Mouse (Mus musculus) 3T3-L1 (cell line): ENCODE data around the gene Pex16.

Experiments
- DNase-seq: peaks from one replicate; pipeline ENCODE4 v3.0.0-alpha.2; 2015; ENCODE audit warnings: low read depth, low spot score

Pex16 gene

DNA sequence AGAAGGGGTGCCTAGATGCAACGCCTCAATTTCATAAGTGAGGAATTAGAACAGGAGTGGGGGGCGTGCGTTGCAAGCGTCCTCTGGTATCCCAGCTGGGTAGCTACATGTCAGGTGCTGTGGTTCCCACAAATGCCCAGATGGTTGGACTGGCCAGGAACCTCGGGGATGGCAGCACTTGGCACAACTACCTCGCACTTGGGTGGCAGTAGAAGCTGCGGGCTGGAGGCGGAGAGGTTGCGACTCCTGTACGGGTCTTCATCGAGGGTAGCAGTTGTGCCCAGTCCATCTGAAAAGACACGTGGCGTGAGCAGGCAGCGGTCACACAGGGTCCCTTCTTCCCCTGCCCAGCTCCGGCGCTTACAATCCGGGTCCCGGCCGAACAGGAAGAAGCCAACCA is 4.1 kb upstream of the Pex16 start:
- no peak for DNase-seq

DNA sequence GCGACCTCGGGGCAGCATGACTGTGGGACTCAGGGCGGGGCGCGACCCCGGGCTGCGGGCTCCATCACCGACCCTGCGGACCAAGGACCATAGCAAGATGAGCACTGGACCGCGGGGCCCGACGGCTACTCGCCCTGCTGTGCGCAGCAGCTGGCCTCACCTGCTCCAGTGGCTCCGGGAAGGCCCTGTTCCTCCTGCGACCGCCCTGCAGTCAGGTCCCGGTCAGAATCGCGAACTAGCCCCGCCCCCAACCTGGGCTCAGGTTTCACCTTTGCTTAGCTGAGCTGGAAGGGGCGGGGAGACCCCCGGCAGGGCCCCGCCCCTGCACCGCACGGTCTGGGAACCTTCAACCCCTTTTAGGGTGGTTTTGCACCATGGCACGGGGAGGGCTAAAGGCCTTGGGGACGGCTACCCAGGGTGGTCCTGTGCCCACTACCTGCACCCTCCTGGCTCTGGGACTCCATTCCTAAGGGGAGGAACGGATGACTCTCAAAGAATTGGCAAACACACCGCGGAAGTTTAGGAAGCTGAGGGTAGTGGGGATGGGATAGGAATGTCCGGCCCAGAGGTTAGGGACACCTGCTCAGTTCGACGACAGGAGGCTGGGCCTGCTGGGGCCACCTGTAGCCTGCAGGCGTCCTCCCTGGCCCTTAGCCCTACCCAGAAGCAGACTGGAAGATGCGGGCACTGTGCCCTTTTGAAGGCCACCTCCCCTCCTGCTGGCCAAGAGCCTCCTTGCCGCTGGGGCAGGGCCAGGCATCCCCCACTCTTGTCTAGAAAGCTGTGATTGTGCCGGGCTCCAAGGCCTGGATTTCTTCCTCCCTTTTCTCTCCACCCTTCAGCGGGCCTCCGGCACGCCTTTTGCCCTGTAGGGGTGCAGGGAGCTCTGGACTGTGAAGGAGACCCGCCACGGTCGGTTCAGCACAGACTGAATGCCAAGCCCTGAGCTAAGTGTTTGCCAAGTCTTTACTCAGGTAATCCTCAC is 3.4 kb upstream of the Pex16 start:
- DNase-seq, result no peak

DNA sequence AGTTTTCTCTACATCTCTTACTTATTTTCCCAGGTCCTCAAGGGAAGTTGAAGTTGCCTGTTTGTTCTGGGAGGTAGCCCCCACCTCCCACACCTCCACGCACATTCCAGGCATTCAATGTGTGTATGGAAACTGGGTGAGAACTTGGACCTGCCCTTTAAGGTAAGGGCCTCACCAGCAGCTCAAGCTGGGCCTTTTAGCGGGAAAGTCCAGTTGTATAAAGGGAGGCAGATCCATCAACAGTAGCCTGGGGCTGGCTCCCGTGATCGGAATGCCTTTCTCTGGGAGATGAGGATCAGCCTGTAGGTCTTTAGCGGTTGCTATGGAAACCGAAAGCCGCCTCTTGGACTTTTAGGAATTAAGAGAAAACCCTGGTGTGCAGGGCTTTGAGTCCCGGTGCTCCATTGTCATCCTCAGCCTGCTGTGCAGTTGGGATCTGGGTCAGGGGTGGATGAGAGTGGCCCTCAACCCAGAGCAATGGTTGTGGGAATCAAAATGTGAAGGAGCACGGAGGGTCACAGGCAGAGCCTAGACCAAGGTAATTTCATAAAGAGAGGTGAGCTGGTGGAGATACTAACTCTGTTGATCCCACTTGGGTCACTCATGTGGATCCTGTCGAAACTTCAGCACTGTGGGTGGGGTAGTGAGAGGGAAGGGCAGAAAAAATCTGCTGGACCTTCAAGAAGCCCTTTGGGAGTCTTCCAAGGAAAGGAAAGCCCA is 2.3 kb upstream of the Pex16 start:
- no peak for DNase-seq

DNA sequence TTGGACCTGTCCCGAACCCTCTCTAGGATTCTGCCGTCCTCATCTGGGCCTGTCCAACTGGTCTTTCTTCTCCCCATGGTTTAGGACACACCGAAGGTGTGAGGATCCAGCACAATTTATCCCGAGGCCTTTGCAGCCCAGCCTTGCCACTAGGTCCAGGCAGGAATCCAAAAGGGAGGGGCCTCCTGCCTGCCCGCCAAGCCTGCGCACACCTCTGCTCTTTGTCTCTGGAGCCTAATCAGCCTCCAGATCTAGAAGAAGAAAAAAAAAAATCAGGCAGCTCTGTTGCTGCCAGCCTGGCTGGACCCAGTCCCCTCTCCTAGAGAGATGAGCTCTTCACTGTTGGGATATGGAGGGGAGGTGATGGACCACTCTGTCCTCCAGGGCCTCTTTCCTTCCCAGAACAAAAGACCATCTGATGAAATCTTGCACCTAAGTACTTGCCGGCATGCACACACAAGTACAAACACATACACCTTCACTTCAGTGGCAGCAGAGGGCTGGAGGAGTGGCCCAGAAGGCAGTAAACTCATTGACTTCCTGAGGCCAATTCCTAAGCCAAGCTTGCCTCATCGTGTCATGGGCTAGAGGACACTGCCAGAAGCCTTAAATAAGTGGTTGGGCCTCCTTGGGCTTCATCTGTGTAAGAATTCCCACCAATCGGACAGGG is 1.6 kb upstream of the Pex16 start:
- DNase-seq, result no peak

DNA sequence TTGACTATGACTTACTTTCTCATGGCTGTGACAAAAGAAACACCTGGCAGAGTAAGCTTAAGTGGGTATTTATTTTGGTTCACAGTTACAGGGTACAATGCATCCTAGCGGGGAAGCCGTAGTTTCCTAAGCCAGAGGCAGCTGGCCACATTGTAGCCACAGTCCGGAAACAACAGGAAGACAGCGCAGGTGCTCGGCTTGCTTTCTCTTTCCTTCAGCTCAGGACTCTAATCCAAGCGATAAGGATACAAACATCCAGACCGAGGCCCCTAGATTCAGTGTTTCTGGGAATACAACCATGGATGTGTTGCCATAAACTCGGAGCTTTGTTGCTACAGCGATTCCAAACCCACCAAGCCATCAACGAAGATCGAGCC is 1.1 kb upstream of the Pex16 start:
- no peak for DNase-seq

DNA sequence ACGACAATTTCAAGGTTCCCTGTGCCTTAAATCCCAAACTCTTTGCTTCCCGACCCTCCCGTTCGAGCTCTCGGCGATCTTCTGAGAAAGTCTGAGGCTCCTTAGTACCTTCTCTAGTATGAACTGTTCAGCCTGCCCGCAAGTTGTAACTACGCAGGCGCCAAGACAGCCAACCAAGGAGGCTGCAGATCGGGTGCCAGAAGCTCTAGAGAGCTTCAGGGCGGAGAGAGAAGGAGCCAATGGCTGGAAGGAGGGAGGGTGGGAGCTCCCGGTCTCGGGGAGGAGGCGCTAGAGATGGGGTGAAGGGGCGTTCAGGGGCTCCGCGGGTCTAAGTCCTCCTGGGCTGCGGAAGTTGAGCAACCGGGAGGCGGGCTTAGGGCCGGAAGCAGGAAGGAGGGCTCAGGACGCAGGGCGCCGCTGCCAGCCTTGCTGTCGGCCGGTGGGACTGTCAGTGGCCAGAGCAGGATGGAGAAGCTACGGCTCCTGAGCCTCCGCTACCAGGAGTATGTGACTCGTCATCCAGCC is 685 bp downstream of the Pex16 start:
- DNase-seq, result peak; percentile 100

DNA sequence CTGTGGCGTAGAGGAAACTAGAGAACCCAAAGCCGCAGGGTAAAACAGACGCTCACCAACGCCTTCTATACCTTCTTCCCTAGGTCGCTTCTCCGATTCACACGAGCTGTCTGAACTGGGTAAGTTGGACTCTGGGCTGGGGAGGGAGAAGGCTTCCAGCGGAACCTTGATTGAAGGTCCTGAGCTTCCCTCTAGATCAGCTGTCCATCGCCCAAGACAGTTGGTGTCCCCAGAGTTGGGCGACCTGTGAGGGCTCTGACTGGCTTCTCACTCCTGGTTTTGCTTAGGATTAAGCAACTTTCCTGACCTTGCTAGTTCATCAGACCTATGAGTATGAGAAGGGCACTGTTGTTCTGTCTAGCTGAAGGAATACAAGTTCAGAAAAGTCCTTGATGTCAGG is 1.3 kb downstream of the Pex16 start:
- peak; percentile 25 for DNase-seq

DNA sequence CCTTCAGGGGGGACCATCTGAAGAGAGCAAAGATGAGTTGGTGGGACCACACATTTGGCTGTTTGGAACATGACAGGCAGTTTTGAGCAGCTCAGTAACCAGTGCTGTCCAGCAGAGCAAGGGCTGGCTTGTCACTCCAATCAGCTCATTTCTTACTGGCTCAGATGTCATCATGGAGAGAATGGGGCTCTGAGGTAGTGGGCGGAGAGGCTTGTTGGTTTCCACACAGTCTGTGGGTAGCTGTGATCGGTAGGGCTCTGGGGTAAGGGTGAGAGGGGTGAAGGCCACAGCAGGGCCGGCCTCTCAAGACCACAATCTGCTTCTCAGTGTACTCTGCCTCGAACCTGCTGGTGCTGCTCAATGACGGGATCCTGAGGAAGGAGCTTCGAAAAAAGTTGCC is 1.8 kb downstream of the Pex16 start:
- DNase-seq, result peak; percentile 39

DNA sequence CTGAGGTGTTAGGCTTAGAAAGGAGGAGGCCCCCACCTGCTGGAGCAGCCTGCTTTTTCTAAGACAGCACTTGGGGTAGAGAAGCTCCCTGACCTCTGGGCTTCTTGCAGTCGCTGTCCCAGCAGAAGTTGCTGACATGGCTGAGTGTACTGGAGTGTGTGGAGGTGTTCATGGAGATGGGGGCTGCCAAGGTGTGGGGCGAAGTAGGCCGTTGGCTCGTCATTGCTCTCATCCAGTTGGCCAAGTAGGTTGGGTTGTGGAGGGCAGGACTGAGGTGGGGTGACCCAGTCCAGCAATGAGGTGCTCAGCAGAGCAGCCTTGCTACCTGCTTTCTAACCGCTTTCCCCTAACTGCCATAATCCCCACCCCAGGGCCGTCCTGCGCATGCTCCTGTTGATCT is 2.8 kb downstream of the Pex16 start:
- DNase-seq, result no peak

DNA sequence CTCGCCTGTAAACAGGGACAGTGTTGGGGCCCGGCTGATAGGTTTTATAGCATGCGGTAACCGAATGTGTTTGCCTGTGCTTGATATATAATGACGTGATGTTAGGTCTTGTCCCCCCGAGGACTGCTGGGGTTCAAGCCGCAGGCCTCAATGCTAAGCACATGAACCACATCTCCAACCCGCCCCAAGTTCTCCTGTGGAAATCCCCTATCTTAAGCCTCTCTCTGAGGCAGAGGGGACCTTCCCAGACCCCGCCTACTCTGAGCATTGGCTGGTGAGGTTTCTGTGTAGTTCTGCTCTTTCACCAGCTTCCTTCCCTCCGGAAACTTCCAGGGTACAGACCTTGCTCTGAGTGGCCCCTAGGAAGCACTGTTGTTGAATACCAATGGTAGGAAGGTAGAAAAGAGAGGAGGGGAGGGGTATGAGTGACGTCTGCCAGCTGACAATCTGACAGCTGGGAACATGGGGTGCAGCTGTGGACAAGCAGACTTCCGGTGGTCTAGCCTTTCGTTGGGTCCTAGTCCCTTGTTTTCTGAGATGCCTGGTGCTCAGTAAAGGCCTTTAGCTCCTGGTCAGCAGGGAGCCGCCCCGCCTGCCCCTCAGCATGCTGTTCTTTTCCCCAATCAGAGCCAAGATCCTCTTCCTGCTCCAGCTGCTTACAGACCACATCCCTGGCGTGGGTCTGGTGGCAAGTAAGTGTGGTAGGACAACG is 5.5 kb downstream of the Pex16 start:
- no peak for DNase-seq

DNA sequence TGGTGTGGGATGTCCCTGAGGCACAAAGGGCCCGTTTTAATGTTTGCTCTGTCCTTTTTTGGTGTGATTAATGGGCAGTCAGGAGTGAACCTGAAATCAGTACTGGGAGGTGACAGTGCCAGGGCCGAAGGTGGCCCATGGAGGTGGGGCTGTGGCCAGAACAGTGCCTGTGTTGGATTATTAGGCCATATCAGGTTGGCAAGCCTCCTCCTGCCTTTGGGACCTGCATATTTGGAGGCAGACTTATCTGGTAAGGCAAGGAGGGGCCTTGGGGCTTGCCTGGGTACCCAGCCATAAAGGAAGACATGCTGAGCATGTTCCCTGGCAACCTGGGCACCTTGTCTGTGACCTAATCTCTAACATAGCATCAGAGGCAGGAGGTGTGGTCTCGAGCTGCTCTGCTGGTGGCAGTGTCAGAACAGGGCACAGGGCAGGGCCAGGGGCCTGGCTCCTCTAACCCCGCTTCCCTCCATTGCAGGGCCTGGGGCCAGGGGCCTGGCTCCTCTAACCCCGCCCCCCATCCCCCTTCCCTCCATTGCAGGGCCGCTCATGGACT is 6.1 kb downstream of the Pex16 start:
- DNase-seq, result no peak

DNA sequence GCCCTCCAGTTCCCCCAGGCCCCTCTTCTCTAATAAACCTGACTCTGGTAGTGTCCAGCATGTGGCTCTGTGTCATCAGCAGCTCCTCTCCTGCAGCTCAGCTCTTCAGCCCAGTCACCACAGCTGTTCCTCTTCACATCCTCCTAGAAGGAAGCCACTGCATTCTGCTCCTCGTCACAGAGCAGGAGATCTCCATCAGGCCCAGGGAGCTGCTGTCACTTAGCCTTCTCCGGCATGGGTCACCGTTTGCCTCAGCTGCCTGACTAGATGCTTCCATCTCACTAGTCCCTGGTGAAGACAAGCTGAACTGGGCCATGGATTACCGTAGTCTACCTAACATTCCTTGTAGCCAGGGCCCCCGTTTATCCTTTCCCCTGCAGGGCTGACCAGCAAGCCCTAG is 6.7 kb downstream of the Pex16 start:
- DNase-seq, result no peak

DNA sequence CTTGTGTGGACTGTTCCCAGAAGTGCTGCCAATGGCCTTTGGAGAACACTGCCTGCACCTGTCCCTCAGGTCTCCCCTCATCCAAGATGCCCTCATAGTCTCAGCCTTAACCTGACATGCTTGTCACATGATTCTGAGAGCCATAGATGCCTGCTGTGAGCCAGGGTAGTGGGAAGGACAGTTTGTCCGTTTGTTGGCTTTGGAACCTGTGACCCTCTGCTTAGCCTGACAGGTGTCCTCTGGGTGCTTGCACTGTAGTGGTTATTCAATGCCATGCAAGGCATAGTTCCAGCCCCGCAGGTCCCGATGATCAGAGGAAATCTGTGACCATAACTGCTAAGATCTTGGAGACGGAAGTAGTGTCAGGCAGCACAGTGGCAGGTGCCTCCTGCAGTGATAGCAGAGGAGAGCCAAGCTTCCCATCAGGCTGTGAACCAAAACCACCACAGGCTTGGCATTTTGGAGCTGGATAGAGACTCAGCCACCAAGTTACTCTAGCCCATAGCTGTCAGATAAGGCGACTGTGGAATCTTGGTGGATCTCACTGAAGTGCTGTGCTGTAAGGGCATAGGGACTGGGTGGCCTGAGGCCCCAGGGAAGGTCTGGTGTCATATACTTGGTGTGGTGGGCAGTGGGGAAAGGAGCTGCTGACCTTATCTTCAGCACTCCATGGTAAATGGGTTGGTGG is 7.6 kb downstream of the Pex16 start, which contains the start of gene 1700029I15Rik:
1700029I15Rik (plus strand) TSS at position 638 of the 688 bp plus-strand sequence.
- DNase-seq, result no peak

DNA sequence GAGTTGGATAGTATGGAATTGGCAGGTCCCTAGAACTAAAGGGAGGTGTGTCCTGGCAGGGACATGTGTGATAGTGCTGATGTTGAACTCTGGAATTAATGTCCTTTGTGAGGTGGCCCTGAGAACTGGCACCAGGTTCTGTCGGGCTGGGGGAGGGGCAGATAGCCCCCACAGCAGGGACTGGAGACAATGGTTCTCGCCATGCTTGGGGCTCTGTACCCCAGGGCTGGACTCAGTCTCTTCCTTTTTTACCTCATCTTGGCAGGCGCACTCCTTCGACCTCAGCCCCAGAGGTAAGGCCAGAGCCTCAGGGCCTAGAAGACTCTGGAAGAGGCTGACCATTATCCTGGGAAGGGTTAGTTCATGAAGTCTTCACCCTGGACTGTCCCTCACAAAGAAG is 8.3 kb downstream of the Pex16 start:
- no peak for DNase-seq

DNA sequence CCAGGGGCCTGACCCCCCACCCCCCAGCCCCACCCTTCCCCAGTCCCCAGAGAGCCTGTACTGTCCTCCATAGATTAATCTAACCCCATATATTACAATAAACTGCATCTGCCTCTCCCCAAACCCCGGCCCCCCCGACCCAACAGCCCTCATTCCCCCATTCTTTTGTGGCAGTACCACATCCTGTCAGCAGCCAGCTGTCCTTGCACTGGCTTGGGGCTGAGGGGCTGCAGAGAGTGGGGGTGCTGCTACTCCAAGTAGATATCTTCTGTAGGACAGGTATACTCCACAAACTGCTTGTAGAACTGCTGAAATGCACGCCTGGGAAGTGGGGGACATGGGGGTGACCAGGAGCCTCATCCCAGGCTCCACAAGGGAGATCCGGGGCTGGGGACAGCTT is 9.6 kb downstream of the Pex16 start:
- no peak for DNase-seq

DNA sequence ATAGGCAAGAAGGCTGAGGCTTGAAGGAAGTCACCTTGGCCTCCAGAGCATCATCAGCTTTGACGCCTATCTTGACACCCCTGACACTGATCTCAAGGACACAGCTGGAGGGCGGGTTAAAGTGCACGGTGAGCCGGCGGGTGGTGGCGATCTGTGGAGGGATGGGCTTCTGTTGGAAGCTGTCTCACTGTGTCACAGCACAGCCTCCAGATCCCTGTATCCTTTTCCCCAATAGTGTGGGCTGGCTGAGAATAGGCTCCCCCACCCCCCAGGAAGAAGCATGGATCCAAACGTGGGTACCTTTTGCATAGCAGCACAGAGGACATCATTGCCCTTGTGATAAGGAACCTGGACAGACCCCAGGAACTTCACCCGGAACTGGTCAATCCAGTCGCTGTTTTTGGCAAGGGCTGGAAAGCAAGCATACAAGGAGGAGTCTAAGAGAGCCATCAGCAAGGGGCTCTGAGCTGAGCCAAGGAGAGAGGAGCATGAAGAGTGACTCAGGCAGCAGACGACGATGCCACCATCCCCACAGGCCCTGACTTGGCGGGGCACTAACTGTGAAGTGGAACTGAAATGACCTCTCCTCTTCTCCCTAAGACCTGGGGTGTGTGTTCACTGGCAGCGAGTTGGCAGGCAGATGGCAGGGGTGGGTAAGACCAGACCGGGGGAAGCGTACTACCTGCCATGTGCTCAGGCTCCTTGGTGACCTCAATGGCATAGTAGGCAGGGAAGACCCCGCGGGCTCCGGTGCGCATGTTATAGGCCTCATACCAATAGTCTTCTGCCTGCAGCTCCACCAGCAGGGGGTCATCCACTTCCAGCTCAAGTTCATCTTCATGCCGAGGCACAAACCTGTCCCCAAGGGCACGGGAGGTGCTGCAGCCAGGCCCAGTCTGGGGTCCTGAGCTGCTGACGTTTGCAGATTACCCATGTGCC is 10.9 kb downstream of the Pex16 start:
- no peak for DNase-seq

DNA sequence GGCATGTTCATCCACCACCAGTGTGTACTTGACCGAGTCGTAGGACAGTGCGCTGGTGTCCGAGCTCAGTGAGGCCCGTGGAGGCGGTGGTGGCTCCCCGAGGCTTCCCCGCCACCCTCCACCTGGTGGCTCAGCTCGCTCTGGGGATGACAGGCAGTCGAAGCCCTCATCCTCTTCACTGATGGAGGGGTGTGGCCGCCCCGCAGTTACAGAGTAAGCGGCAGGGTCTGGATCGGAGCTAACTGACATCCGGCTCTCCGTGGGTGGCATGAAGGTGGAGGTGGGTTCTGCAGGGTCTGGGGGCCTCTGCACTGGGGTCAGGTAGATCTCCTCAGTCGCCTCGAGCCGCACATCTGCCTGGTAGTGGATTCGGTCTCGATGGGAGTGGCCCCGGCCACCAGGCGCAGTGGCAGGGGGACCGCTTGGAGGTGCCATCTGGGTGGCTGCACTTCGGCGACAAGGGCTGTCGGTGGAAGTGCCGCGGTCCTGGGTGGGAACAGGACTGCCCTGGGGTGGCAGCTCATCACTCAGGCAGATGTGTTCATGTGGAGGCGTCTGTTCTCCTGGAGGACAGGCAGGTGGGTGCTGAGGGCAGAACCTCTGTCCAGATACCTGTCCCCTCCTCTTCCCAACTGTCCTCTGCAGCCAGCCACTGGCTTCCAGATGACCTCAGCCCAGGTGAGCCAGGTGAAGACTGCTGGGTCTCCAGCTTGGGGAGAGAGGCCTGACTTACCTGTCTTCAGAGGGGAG is 12.5 kb downstream of the Pex16 start:
- no peak for DNase-seq

DNA sequence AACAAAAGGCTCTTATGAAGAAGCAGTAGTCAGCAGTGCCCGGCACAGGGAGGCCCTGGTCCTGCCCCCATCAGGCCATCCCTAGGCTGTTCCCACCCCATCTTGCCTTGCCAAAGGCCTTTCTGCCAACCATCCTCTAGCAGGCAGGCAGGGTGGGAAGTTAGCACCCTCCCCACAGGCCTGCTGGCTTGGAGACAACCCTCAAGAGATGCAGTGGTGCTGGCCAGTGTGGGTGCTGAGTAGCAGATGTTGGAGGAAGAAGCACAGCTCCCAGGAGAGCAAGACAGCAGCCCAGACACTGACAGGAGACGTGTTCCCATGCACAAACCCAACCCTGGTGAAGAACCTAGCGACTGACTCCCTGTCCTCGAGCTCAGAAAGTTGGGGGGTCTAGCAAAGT is 13.2 kb downstream of the Pex16 start:
- peak; percentile 46 for DNase-seq

DNA sequence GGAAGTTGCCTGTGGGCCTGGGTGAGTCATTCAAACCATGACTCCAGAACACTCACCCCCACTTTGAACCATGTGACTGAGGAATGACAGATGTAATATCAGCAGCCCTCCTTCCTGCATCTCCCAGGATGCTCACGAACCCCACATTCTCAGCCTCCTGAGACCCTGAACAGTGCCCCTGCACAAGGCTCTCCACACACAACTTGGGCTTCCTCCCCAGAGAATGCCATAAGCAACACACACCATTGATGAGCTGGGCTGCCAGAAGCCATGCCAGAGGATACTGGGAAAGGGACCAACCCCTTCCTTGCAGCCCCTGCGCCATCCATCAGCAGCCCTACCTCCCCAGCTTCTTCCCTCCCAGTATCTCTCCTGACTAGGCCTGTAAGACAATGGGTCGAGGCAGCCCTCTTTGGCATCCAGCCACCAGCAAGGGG is 13.6 kb downstream of the Pex16 start:
- DNase-seq, result no peak
